Mouse (Mus musculus) 3T3-L1 (cell line): ENCODE data around the gene Omt2b.
"Not testable (repeated sequence)": the region's sequence is repeated elsewhere in the genome, so short reads cannot be mapped to it uniquely, and the experiment has no call there.

Experiments used
- DNase-seq: peaks from one replicate; pipeline ENCODE4 v3.0.0-alpha.2; 2015; ENCODE audit warnings: low read depth, low spot score

Gene Omt2b

DNA sequence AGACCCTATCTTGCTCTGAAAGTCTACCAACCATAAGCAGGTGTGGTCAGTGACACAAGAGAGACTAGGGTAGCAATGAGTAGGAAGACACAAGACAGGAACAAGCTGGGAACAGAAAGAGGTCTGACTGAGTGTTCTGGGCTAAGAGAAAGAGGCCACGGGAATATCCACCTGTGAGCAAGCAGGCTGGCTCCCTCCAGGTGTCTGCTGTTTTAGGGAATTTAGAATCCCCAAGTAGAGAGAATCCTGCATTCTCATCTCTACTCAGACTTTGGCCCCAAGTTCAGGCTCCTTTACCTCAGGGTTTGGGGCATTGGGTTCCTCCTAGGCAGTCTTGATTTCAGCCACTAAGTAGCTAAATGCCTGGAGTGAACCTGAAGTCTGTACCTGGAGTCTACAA is at the start of gene Omt2b:
Gene Omt2b (plus strand): TSS at position 301 of the 400 bp plus-strand sequence.
- DNase-seq, result not testable (repeated sequence)

DNA sequence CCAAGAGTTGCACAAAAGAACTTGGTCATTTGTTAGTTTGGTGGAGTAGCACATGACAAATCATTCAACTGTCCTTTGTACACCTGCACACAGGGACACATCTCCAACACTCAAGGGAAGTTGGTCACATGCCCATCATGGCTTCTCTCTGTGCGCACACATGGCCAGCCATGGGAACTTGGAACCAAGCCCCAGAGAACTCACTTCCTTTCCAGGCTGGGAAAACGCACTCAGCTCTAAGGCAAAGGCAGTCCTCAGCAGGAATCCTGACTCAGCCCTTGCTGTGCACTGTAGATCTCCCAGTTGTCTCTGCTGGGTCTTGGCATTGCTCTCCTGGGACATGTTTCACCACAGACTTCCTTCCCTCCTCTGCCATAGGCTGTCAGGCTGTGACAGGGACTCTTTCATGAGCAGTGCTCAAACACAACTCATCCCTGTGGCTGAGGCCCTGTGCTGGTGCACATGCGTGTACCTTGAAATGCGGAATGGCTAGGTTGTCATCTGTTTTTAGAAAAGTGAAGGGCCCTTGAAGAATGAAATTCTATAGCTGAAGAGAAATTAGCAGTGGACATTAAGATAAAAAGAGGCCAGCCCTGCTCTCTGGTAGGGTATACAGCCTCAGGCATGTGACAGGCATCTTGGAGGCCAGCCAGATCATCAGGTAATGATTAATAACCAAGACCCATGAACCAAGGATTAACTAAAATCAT is 45.2 kb upstream of the Omt2b start:
- peak; percentile 93 for DNase-seq

DNA sequence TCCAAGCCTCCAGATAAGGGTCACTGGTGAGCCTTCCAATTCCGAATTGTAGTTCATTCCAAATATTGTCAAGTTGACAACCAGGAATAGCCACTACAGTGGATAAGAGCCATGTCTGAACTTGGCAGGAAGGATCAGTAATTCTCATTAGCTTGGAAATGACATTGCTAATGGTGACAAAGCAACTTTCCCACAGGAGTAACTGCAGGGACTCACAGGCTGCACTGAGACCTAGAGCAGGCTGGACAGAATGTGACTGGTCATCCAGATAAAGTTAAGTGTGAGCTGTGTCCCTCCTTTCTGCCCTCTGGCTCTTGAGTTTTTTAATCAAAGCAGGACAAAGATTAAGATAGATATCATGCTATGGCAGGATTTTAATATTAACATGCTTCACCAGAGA is 38.3 kb upstream of the Omt2b start:
- not testable (repeated sequence) for DNase-seq

DNA sequence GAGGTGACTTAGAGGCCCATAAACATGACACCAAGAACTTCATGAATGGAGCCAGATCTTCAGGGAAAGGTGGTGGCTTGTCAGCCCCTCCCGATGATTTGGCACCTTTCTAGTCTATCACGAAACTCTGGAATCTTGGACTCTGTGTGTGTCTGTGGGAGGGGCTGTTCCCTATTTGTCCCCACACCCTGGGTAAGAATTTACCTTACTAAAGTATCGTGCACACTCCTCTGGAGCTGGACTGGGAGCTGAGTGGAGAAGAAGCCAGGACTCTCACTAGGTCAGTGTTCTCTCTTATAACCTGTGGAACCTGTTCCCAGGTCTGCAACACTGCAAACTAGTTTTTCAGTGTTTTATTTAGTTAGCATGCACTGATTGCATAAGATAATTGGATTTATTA is 37.7 kb upstream of the Omt2b start, which contains the start of gene Gm10639:
Gene Gm10639 (plus strand): TSS at position 201 of the 400 bp plus-strand sequence.
- not testable (repeated sequence) for DNase-seq

DNA sequence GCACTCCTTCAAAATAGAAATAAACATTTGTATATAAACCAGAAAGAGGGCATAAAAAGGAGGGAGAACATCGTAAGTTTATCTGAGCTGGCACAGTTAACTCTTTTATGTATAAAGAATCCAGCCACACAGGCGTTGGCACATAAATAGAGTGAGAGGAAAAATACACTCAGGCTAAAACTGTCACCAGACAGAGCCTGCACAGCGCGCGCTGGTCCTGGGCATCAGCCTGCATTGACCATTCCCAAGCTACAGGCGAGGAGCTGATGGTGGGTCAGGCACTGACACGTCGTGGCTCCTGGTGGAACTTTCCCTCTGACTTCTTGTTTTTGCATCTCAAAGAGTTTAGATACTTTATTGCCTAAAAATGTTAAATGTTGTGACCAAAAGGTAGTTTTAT is 34.9 kb upstream of the Omt2b start:
- DNase-seq, result not testable (repeated sequence)

DNA sequence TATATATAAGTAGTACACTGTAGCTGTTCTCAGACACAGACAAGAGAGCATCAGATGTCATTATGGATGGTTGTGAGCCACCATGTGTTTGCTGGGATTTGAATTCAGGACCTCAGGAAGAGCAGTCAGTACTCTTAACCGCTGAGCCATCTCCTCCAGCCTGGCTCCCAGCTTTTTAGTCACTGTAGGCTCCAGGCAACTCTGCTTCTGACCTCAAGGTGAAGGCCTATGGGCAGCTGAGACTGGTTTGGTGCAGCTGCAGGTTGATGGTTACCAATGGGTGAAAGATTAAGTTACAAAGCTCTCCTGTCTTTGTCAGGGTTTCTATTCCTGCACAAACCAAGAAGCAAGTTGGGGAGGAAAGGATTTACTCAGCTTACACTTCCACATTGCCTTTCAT is 33.7 kb upstream of the Omt2b start:
- DNase-seq, result not testable (repeated sequence)

DNA sequence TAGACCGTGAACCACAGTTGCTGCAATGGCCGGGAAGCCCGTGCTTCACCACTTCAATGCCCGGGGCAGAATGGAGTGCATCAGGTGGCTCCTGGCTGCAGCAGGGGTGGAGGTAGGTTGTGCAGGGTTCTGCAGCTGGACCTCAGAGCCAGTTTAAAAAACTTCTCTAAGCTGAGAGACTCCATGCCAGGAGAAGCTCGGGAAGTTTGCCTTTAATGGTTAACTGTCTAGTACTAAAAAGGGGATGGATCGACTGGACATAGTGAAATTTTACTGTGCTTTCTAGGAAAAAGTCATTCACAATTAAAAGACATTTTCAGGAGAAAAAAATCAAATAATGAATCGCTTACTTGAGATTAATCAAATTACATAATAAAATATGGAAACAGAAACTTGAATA is 32.6 kb upstream of the Omt2b start:
- not testable (repeated sequence) for DNase-seq

DNA sequence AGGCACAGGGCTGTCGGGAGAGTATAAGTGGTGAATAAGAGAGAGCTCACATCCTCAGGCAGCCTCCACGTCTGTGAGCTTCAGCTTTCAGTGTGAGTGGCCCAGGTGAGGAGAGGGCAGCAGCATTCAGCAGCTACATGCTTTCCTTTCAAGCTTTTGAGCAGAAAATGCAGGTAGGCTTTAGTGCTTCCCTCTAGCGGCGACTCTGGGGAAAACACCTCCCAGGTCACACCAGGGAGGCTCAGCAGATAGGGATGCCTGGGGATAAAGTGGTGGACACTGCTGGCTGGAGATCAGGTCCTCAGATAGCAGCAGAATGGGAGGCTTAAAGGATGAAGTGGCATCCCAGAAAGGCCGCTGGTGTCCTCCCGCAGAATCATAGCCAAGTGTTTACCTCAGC is 31.3 kb upstream of the Omt2b start:
- peak; percentile 78 for DNase-seq

DNA sequence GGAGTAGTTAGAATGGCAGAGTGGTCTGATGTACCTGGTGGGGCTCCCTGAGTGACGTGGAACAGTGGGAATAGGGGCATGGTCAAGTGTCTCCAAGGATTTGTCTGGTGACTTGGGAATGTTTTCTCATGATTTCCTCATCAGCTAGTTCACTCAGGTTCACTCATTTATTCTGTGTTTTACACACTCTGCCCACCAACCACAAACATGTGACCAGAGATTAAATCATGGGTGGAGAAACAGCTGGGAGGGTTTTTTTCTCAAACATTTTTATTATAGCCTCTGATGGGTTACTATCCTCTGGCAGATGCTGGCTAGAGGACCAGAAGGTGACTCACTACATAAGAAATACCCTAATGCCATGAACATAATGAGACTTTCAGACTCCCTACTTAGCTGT is 29.2 kb upstream of the Omt2b start:
- DNase-seq, result peak; percentile 55

DNA sequence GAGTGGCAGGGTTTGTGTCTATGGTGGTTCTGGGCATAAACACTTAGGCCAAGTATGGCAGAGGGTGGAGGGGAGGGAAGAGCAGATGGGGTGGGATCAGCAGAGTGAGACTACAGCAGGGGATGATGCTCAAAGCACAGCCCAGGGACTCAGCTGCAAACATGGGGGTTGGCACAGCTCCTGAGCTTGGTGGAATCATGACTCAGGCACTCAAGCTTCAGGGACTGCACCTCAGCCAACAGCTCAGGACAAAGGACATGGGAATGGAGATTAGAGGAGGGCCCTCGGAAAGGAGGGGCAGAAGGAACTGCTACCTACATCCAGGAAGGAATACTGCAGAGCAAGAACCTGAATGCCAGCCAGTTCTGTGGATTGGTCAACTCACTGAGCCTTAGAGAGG is 28.2 kb upstream of the Omt2b start:
- peak; percentile 63 for DNase-seq

DNA sequence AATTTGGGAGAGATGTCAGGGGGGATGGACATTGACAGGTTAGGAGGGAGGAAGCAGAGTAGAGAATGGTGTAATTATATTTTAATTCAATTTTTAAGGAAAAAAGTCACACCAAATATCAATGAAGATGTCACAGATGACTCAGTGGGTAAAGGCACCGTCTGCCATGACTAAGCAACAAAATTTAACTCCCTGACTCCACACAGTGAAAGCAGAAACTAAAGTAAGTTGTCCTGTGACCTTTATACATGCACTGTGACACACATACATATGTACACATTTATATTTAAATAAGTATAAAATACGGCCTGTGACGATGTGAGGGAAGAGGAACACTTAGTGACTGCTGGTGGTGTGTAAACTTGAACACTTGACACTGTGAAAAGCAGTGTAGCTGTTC is 19.3 kb upstream of the Omt2b start:
- DNase-seq, result peak; percentile 54

DNA sequence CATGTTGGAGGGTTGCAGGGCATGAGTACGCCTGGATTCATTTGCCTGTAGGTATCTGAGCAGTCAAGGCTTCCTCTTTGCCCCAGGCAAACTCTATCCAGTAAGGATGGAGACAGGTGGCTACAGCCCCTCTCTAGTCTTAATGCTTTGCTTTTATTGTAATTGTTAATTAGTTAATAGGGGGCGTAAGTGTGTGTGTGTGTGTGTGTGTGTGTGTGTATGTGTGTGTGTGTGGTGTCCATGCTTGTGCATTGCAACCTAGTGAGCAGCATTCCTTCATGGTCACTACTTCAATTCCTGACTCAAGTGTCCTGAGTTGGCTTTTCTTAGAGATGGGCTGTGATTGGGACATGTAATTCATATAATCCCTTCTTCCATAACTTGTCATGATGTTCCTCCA is 12.7 kb upstream of the Omt2b start, which contains the start of gene Omt2a:
Gene Omt2a (minus strand): TSS at position 101 of the 400 bp plus-strand sequence.
- DNase-seq, result no peak

DNA sequence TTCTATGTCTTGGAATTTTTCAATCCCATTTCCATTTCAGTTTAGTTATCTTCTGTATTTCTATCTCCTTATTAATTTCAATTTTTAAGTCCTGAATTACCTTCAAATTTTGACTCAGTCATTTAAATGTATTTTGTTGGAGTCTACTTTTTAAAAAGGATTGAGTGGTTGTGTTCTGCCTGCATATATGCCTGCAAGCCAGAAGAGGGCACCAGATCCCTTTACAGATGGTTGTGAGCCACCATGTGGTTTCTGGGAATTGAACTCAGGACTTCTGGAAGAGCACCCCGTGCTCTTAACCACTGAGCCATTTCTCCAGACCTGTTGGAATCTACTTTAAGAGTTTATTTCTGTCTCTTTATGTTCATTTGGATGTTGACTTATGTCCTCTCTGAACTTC is 7.9 kb upstream of the Omt2b start:
- DNase-seq, result no peak

DNA sequence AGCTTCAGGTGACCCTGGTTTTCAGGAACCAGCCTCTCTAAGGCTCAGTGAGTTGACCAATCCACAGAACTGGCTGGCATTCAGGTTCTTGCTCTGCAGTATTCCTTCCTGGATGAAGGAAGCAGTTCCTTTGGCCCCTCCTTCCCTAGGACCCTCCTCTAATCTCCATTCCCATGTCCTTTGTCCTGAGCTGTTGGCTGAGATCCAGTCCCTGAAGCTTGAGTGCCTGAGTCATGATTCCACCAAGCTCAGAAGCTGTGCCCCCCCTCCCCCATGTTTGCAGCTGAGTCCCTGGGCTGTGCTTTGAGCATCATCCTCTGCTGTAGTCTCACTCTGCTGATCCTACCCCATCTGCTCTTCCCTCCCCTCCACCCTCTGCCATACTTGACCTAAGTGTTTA is 9.7 kb downstream of the Omt2b start:
- DNase-seq, result peak; percentile 20

DNA sequence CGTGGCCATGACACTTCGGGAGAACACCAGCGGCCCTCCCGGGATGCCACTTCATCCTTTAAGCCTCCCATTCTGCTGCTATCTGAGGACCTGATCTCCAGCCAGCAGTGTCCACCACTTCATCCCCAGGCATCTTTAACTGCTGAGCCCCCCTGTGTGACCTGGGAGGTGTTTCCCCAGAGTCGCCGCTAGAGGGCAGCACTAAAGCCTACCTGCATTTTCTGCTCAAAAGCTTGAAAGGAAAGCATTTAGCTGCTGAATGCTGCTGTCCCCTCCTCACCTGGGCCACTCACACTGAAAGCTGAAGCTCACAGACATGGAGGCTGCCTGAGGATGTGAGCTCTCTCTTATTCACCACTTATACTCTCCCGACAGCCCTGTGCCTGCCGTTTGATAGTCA is 12.9 kb downstream of the Omt2b start:
- peak; percentile 64 for DNase-seq

DNA sequence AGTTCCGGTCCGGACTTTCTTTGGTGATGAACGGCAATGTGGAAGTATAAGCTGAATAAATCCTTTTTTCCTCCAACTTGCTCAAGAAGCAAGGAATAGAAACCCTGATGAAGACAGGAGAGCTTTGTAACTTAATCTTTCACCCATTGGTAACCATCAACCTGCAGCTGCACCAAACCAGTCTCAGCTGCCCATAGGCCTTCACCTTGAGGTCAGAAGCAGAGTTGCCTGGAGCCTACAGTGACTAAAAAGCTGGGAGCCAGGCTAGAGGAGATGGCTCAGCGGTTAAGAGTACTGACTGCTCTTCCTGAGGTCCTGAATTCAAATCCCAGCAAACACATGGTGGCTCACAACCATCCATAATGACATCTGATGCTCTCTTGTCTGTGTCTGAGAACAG is 15.1 kb downstream of the Omt2b start:
- DNase-seq, result not testable (repeated sequence)

DNA sequence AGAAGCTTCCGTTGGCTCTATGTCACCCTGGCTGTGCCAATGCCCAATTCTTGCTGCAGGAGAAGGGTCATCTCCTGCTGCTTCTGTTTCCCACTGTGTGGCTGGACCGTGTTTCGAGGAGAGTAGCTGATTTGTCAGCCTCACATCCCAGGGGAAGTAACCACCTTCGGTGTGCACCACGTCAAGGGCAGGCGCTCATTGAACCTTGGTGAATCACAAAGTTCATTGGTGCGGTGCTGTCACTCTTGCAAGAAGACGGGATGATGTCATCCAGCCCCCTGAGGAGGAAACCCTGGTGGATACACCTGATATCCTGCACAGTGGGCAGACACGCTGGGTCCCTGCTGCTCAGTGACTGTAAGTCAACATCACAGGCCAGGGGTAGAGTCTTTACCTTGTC is 15.7 kb downstream of the Omt2b start:
- not testable (repeated sequence) for DNase-seq

DNA sequence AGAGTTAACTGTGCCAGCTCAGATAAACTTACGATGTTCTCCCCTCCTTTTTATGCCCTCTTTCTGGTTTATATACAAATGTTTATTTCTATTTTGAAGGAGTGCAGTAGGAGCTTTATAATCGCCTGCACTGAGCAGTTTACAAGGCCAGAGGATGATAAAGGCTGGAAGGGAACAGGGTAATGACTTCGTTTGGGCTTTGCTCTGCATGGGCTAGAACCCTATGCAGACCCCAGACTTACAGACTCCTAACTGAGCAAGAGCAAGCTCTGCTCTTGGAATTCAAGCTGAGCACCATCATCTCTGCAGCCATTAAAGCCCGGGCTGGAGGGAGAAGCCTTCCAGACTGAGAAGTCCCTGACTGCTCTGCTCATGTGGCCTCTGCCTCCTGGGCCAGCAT is 17.8 kb downstream of the Omt2b start:
- DNase-seq, result not testable (repeated sequence)

DNA sequence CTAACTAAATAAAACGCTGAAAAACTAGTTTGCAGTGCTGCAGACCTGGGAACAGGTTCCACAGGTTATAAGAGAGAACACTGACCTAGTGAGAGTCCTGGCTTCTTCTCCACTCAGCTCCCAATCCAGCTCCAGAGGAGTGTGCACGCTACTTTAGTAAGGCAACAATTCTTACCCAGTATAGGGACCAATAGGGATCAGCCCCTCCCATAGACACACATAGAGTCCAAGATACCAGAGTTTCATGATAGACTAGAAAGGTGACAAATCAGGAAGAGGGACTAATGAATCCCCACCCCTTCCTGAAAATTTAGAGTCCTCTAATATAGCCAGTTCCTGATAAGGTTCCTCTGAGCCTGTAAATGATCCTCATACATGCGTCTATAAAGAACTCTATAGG is 19.6 kb downstream of the Omt2b start:
- DNase-seq, result no peak

DNA sequence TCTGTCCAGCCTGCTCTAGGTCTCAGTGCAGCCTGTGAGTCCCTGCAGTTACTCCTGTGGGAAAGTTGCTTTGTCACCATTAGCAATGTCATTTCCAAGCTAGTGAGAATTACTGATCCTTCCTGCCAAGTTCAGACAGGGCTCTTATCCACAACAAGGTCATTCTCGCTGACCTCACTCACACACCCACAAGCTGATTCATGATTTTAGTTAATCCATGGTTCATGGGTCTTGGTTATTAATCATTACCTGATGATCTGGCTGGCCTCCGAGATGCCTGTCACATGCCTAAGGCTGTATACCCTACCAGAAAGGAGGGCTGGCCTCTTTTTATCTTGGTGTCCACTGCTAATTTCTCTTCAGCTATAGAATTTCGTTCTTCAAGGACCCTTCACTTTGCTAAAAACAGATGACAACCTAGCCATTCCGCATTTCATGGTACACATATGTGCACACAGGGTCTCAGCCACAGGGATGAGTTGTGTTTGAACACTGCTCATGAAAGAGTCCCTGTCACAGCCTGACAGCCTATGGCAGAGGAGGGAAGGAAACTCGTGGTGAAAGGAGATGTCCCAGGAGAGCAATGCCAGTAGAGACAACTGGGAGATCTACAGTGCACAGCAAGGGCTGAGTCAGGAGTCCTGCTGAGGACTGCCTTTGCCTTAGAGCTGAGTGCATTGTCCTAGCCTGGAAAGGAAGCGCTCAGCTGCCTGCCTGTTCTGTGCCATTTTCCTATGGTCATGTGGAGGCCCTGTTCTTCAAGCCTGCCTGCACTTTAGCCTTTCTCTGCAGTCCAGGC is 21.0 kb downstream of the Omt2b start:
- peak; percentile 68 for DNase-seq

DNA sequence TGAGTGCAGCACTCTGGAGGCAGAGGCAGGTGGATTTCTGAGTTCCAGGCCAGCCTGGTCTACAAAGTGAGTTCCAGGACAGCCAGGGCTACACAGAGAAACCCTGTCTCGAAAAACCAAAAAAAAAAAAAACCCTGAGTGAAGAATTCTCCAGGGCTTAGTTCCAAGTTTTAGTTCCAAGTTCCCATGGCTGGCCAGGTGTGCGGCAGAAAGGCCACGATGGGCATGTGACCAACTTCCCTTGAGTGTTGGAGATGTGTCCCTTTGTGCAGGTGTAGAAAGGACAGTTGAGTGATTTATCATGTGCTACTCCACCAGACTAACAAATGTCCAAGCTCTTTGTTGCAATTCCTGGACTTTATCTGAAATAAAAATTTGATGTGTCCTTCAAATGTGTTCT is 21.8 kb downstream of the Omt2b start:
- DNase-seq, result not testable (repeated sequence)

DNA sequence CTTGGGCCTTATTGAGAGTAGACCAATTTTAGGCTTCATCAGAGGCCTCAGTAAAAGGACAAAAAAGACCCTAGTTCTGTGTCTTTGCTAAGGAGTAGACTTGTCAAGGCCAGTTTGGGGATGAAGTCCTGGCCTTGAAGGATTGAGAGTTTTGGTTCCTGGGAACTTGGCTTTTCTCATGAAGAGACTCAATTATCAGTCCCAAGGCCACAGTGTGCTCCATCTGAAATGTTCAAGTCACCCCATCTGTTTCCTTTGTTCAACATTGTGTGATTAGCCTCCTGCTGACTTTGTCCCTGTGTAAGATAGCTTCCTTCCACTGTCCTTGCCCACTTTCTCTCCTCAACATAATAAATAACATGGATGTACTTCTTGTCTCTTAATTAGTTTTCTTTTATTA is 22.6 kb downstream of the Omt2b start:
- DNase-seq, result not testable (repeated sequence)
